Mouse (Mus musculus): ENCODE data around the gene Rpl3. TPM values are rescaled to one million over a fixed set of nuclear protein-coding genes. Genes with fewer than 3 reads are reported as not detected.

The Rpl3 gene
- 547 and 570 TPM in 2 replicates for polyA plus RNA-seq (2015; fragmentation: Nextera tagmentation; extraction: Ambion mirVana)

- H3K9me3 ChIP-seq: no peaks in the 10 kb centered on the region
- peaks cover 32% of the 10 kb centered on the region for H3K4me1 ChIP-seq (replicated peaks)
- peak within 1 kb of the TSS; percentile 77 for H3K4me2 ChIP-seq
- peak within 1 kb of the TSS; percentile 83 for H3K4me3 ChIP-seq
- ATAC-seq (ENCODE audit: low FRiP score, low read depth): peak; percentile 67
- peak within 1 kb of the TSS; percentile 73 for H3K27ac ChIP-seq (replicated peaks)
- 1% methylated on average over 72 of the region's 86 CpGs for WGBS
- H3K36me3 ChIP-seq: no peaks in the 10 kb centered on the region
- H3K27me3 ChIP-seq: no peaks in the 10 kb centered on the region
- H3K9ac ChIP-seq: peak within 1 kb of the TSS; percentile 74
These were observed at the start of gene Rpl3, which contains the start of gene Syngr1 for GRCm38 (mm10) chr15:80091121-80091955. Gene Rpl3, minus strand, starts transcription at chr15:80091868. Gene Syngr1, plus strand, starts transcription at chr15:80091334.

- H3K9ac ChIP-seq: no peak overlapping the region
- no peak overlapping the region for H3K4me2 ChIP-seq
- H3K36me3 ChIP-seq: peaks cover 6% of the 10 kb centered on the region; the same call in 1 of the 2 replicates
- no peak overlapping the region for H3K27ac ChIP-seq (replicated peaks)
- no peak overlapping the region for H3K4me3 ChIP-seq
- H3K27me3 ChIP-seq: no peaks in the 10 kb centered on the region
- peaks cover 13% of the 10 kb centered on the region; the same call in 1 of the 2 replicates for H3K4me1 ChIP-seq (replicated peaks)
- no peaks in the 10 kb centered on the region for H3K9me3 ChIP-seq
- no peak for ATAC-seq (ENCODE audit: low FRiP score, low read depth)
- 94% methylated on average over 3 of the region's 3 CpGs for WGBS
These were observed 49.2 kb upstream of the Rpl3 start for GRCm38 (mm10) chr15:80140878-80141277.

- 96% methylated on average over 2 of the region's 2 CpGs for WGBS
- peaks cover 6% of the 10 kb centered on the region; the same call in 1 of the 2 replicates for H3K36me3 ChIP-seq
- no peaks in the 10 kb centered on the region for H3K27me3 ChIP-seq
- no peak for ATAC-seq (ENCODE audit: low FRiP score, low read depth)
- peaks cover 15% of the 10 kb centered on the region; the same call in 1 of the 2 replicates for H3K4me1 ChIP-seq (replicated peaks)
- H3K4me3 ChIP-seq: no peak overlapping the region
- no peak overlapping the region for H3K27ac ChIP-seq (replicated peaks)
- no peak overlapping the region for H3K4me2 ChIP-seq
- H3K9me3 ChIP-seq: no peaks in the 10 kb centered on the region
- no peak overlapping the region for H3K9ac ChIP-seq
These were observed 48.6 kb upstream of the Rpl3 start for GRCm38 (mm10) chr15:80140302-80140701.

GRCm38 (mm10) chr15:80137945-80138791 is 46.5 kb upstream of the Rpl3 start:
- peaks cover 31% of the 10 kb centered on the region for H3K4me1 ChIP-seq (replicated peaks)
- no peaks in the 10 kb centered on the region for H3K27me3 ChIP-seq
- 48% methylated on average over 17 of the region's 17 CpGs for WGBS
- no peak for ATAC-seq (ENCODE audit: low FRiP score, low read depth)
- H3K9me3 ChIP-seq: no peaks in the 10 kb centered on the region
- H3K9ac ChIP-seq: no peak overlapping the region
- H3K36me3 ChIP-seq: peaks cover 6% of the 10 kb centered on the region; the same call in 1 of the 2 replicates
- no peak overlapping the region for H3K4me2 ChIP-seq
- no peak overlapping the region for H3K4me3 ChIP-seq
- H3K27ac ChIP-seq (replicated peaks): peak overlapping the region; percentile 31; the same call in 1 of the 2 replicates

GRCm38 (mm10) chr15:80136645-80137044 is 45.0 kb upstream of the Rpl3 start:
- H3K4me1 ChIP-seq (replicated peaks): peaks cover 35% of the 10 kb centered on the region
- H3K27me3 ChIP-seq: no peaks in the 10 kb centered on the region
- peaks cover 6% of the 10 kb centered on the region; the same call in 1 of the 2 replicates for H3K36me3 ChIP-seq
- 94% methylated on average over 3 of the region's 3 CpGs for WGBS
- no peaks in the 10 kb centered on the region for H3K9me3 ChIP-seq
- no peak overlapping the region for H3K4me2 ChIP-seq
- no peak overlapping the region for H3K9ac ChIP-seq
- no peak for ATAC-seq (ENCODE audit: low FRiP score, low read depth)
- no peak overlapping the region for H3K27ac ChIP-seq (replicated peaks)
- H3K4me3 ChIP-seq: no peak overlapping the region

- peaks cover 35% of the 10 kb centered on the region for H3K4me1 ChIP-seq (replicated peaks)
- no peak overlapping the region for H3K4me3 ChIP-seq
- H3K36me3 ChIP-seq: no peaks in the 10 kb centered on the region
- no peak overlapping the region for H3K27ac ChIP-seq (replicated peaks)
- no peak overlapping the region for H3K4me2 ChIP-seq
- ATAC-seq (ENCODE audit: low FRiP score, low read depth): no peak
- H3K27me3 ChIP-seq: no peaks in the 10 kb centered on the region
- no peak overlapping the region for H3K9ac ChIP-seq
- 96% methylated on average over 2 of the region's 2 CpGs for WGBS
- no peaks in the 10 kb centered on the region for H3K9me3 ChIP-seq
These were observed 43.8 kb upstream of the Rpl3 start for GRCm38 (mm10) chr15:80135499-80135898.

GRCm38 (mm10) chr15:80134450-80134847 is 42.8 kb upstream of the Rpl3 start:
- peaks cover 35% of the 10 kb centered on the region for H3K4me1 ChIP-seq (replicated peaks)
- H3K27ac ChIP-seq (replicated peaks): peak overlapping the region; percentile 99
- WGBS: 49% methylated on average over 9 of the region's 9 CpGs
- no peaks in the 10 kb centered on the region for H3K27me3 ChIP-seq
- ATAC-seq (ENCODE audit: low FRiP score, low read depth): no peak
- H3K4me3 ChIP-seq: peak overlapping the region; percentile 68
- no peaks in the 10 kb centered on the region for H3K36me3 ChIP-seq
- H3K4me2 ChIP-seq: peak overlapping the region; percentile 77
- H3K9ac ChIP-seq: peak overlapping the region; percentile 14; the same call in 1 of the 2 replicates
- H3K9me3 ChIP-seq: no peaks in the 10 kb centered on the region

- 14% methylated on average over 14 of the region's 14 CpGs for WGBS
- 0 out of 2 replicates have a peak, but pooled peaks have one; percentile 27 for ATAC-seq (ENCODE audit: low FRiP score, low read depth)
These were observed 42.2 kb upstream of the Rpl3 start for GRCm38 (mm10) chr15:80133682-80134449.

GRCm38 (mm10) chr15:80132993-80133586 is 41.4 kb upstream of the Rpl3 start, which contains the start of gene Tab1:
Gene Tab1, plus strand, starts transcription at chr15:80133127.
- Histone ChIP-seq H3K27me3 (no peaks in the 10 kb centered on the region), H3K9me3 (no peaks in the 10 kb centered on the region), H3K4me3 (peak within 1 kb of the TSS; percentile 68), H3K4me2 (peak within 1 kb of the TSS; percentile 77), H3K4me1 (replicated peaks) (peaks cover 30% of the 10 kb centered on the region), H3K36me3 (no peaks in the 10 kb centered on the region), H3K9ac (peak within 1 kb of the TSS; percentile 66), H3K27ac (replicated peaks) (peak within 1 kb of the TSS; percentile 99)
- peak; percentile 95 for ATAC-seq (ENCODE audit: low FRiP score, low read depth)
- under 1% methylated on average over 59 of the region's 59 CpGs for WGBS

More at GRCm38 (mm10) chr15:80133682-80134449, 42.2 kb upstream of the Rpl3 start:
- H3K4me1 ChIP-seq (replicated peaks): peaks cover 35% of the 10 kb centered on the region
- no peaks in the 10 kb centered on the region for H3K36me3 ChIP-seq
- H3K27me3 ChIP-seq: no peaks in the 10 kb centered on the region
- H3K9me3 ChIP-seq: no peaks in the 10 kb centered on the region
- peak overlapping the region; percentile 99 for H3K27ac ChIP-seq (replicated peaks)
- H3K4me3 ChIP-seq: peak overlapping the region; percentile 68
- H3K9ac ChIP-seq: peak overlapping the region; percentile 66
- H3K4me2 ChIP-seq: peak overlapping the region; percentile 77

GRCm38 (mm10) chr15:80132452-80132851 is 40.8 kb upstream of the Rpl3 start:
- H3K9me3 ChIP-seq: no peaks in the 10 kb centered on the region
- H3K27ac ChIP-seq (replicated peaks): peak overlapping the region; percentile 99; the same call in 1 of the 2 replicates
- peak overlapping the region; percentile 68 for H3K4me3 ChIP-seq
- no peaks in the 10 kb centered on the region for H3K27me3 ChIP-seq
- H3K36me3 ChIP-seq: no peaks in the 10 kb centered on the region
- 83% methylated on average over 9 of the region's 9 CpGs for WGBS
- H3K9ac ChIP-seq: no peak overlapping the region
- H3K4me2 ChIP-seq: peak overlapping the region; percentile 77
- peaks cover 24% of the 10 kb centered on the region for H3K4me1 ChIP-seq (replicated peaks)
- ATAC-seq (ENCODE audit: low FRiP score, low read depth): no peak

GRCm38 (mm10) chr15:80131421-80131820 is 39.8 kb upstream of the Rpl3 start:
- H3K4me1 ChIP-seq (replicated peaks): peaks cover 23% of the 10 kb centered on the region
- 71% methylated on average over 6 of the region's 6 CpGs for WGBS
- no peak overlapping the region for H3K4me3 ChIP-seq
- no peaks in the 10 kb centered on the region for H3K36me3 ChIP-seq
- H3K27ac ChIP-seq (replicated peaks): no peak overlapping the region
- H3K9me3 ChIP-seq: no peaks in the 10 kb centered on the region
- H3K4me2 ChIP-seq: no peak overlapping the region
- H3K27me3 ChIP-seq: no peaks in the 10 kb centered on the region
- no peak overlapping the region for H3K9ac ChIP-seq
- no peak for ATAC-seq (ENCODE audit: low FRiP score, low read depth)

All from hindbrain, embryonic 15.5 days (tissue).